Mouse (Mus musculus) intestine, postnatal 0 days (tissue): ENCODE measurements around the gene Ankfy1. TPM values are rescaled to one million over a fixed set of nuclear protein-coding genes. Genes with fewer than 3 reads are reported as not detected.

Source experiments
- ATAC-seq: fragments of 200-750 bp; cut with Nextera tagmentation; 2 replicates; pipeline ENCODE4 v1.8.0; 2017; ENCODE audit warnings: mild to moderate bottlenecking, moderate TSS enrichment, moderate library complexity
- H3K27ac ChIP-seq: fragments of 300-500 bp; sonication (generic); 2 replicates; pipeline ENCODE4 v1.5.1; 2014; ENCODE audit warnings: mild to moderate bottlenecking, low read depth, low read length, moderate library complexity
- H3K27me3 ChIP-seq: fragments of 300-500 bp; sonication (generic); replicated peaks from 2 replicates; pipeline ENCODE4 v1.6.1; 2014; ENCODE audit warnings: low read length, mixed read lengths; ENCODE audit not compliant: control insufficient read depth, insufficient read depth
- H3K36me3 ChIP-seq: fragments of 300-500 bp; sonication (generic); 2 replicates; pipeline ENCODE4 v1.6.1; 2014; ENCODE audit warnings: mild to moderate bottlenecking, moderate library complexity; ENCODE audit not compliant: control insufficient read depth, insufficient read depth
- H3K4me1 ChIP-seq: fragments of 300-500 bp; sonication (generic); replicated peaks from 2 replicates; pipeline ENCODE4 v1.6.1; 2014; ENCODE audit warnings: antibody characterized with exemption, low read length, mixed read lengths; ENCODE audit not compliant: control insufficient read depth, insufficient read depth
- H3K4me2 ChIP-seq: fragments of 300-500 bp; sonication (generic); replicated peaks from 2 replicates; pipeline ENCODE4 v1.6.1; 2014; ENCODE audit warnings: low read depth, mild to moderate bottlenecking, moderate library complexity
- H3K4me3 ChIP-seq: fragments of 300-500 bp; sonication (generic); 2 replicates; pipeline ENCODE4 v1.5.1; 2014; ENCODE audit warnings: low read depth, low read length
- H3K9ac ChIP-seq: fragments of 300-500 bp; sonication (generic); 2 replicates; pipeline ENCODE4 v1.6.1; 2014; ENCODE audit warnings: mild to moderate bottlenecking, low read depth, low read length
- H3K9me3 ChIP-seq: fragments of 300-500 bp; sonication (generic); 2 replicates; pipeline ENCODE4 v1.6.1; 2016; ENCODE audit warnings: mixed run types; ENCODE audit not compliant: control insufficient read depth
- CTCF ChIP-seq: sonication (generic); IDR thresholded peaks from 2 replicates; pipeline ENCODE4 v1.5.1; 2016; ENCODE audit warnings: low read depth, mild to moderate bottlenecking, control low read depth, antibody characterized with exemption, moderate library complexity
- whole genome bisulfite sequencing: fragments of 180-500 bp; shearing (Covaris S2); extraction: QIAGEN DNeasy Blood & Tissue Kit; methylation state at CpG from one replicate; pipeline ENCODE4 v1.1.7; 2014; 5-methylcytosine and 5-hydroxymethylcytosine counted together
- microRNA-seq: library from miRNA; unstranded; fragments of <30 nt; microRNA quantifications from one replicate; pipeline ENCODE4, GENCODE M21; 2016
- polyA plus RNA-seq: library from polyadenylated mRNA; unstranded; fragments of >200 nt; fragmentation: Nextera tagmentation; extraction: Ambion mirVana; gene quantifications from 2 replicates; pipeline ENCODE4 v1.2.1, GENCODE M21; 2015

Gene Ankfy1
- polyA plus RNA-seq, 1 experiment from 2014 or later = 8.3 TPM

- H3K9ac ChIP-seq = no peak overlapping the region
- no peak overlapping the region for H3K4me2 ChIP-seq
- H3K27ac ChIP-seq = no peak overlapping the region
- WGBS = 78% methylated on average over 2 of the region's 2 CpGs
- H3K4me1 ChIP-seq = no peaks in the 10 kb centered on the region
- no peaks in the 10 kb centered on the region for H3K27me3 ChIP-seq
- TF ChIP-seq CTCF = peak; percentile 49
- H3K36me3 ChIP-seq = peaks cover 3% of the 10 kb centered on the region
- no peak overlapping the region for H3K4me3 ChIP-seq
- no peak for ATAC-seq
- H3K9me3 ChIP-seq = no peaks in the 10 kb centered on the region
Observed at GRCm38 (mm10) chr11:72814188-72814587, 124.4 kb downstream of the Ankfy1 start.

GRCm38 (mm10) chr11:72816859-72817258 is 127.1 kb downstream of the Ankfy1 start:
- TF ChIP-seq CTCF = no peak
- WGBS = 79% methylated on average over 1 of the region's 1 CpGs

GRCm38 (mm10) chr11:72818067-72818466 is 128.3 kb downstream of the Ankfy1 start:
- no peaks in the 10 kb centered on the region for H3K4me1 ChIP-seq
- H3K27me3 ChIP-seq = no peaks in the 10 kb centered on the region
- no peak overlapping the region for H3K4me2 ChIP-seq
- peaks cover 26% of the 10 kb centered on the region for H3K36me3 ChIP-seq
- no peak overlapping the region for H3K4me3 ChIP-seq
- 90% methylated on average over 7 of the region's 7 CpGs for WGBS
- ATAC-seq = no peak
- no peak for TF ChIP-seq CTCF
- no peaks in the 10 kb centered on the region for H3K9me3 ChIP-seq
- H3K27ac ChIP-seq = no peak overlapping the region
- no peak overlapping the region for H3K9ac ChIP-seq

More at GRCm38 (mm10) chr11:72816859-72817258, 127.1 kb downstream of the Ankfy1 start:
- no peak for ATAC-seq
- no peak overlapping the region for H3K27ac ChIP-seq
- H3K4me2 ChIP-seq = no peak overlapping the region
- no peak overlapping the region for H3K9ac ChIP-seq
- no peak overlapping the region for H3K4me3 ChIP-seq
- H3K4me1 ChIP-seq = no peaks in the 10 kb centered on the region
- H3K9me3 ChIP-seq = no peaks in the 10 kb centered on the region
- H3K36me3 ChIP-seq = peaks cover 15% of the 10 kb centered on the region
- no peaks in the 10 kb centered on the region for H3K27me3 ChIP-seq

- peak; percentile 63; the same call in 1 of the 2 replicates for ATAC-seq
- no peaks in the 10 kb centered on the region for H3K9me3 ChIP-seq
- no peaks in the 10 kb centered on the region for H3K4me1 ChIP-seq
- H3K27me3 ChIP-seq = no peaks in the 10 kb centered on the region
- peaks cover 38% of the 10 kb centered on the region for H3K36me3 ChIP-seq
- WGBS = 63% methylated on average over 7 of the region's 7 CpGs
- H3K27ac ChIP-seq = no peak overlapping the region
- H3K4me2 ChIP-seq = no peak overlapping the region
- H3K9ac ChIP-seq = no peak overlapping the region
- no peak for TF ChIP-seq CTCF
- H3K4me3 ChIP-seq = no peak overlapping the region
Observed at GRCm38 (mm10) chr11:72821041-72821440, 131.2 kb downstream of the Ankfy1 start.

Small RNA genes lying within 50 kb of the gene (microRNA-seq; reads per million reads assigned to microRNA genes)
- gene Gm25678 = not detected

Other genes starting within 250 kb of the Ankfy1 start
- 37.3 and 40.7 TPM in 2 replicates for gene Mybbp1a, start 248.7 kb upstream of the Ankfy1 start, polyA plus RNA-seq
- 19.8 and 20.5 TPM in 2 replicates for gene Spns2, start 200.1 kb upstream of the Ankfy1 start, polyA plus RNA-seq
- gene Spns3, start 139.5 kb upstream of the Ankfy1 start, polyA plus RNA-seq = 11.1 and 12.2 TPM in 2 replicates
- 34.2 and 36.2 TPM in 2 replicates for gene Ube2g1, start 82.7 kb upstream of the Ankfy1 start, polyA plus RNA-seq
- gene Cyb5d2, start 106.1 kb downstream of the Ankfy1 start, polyA plus RNA-seq = 3.1 and 4.0 TPM in 2 replicates
- gene Zzef1, start 106.2 kb downstream of the Ankfy1 start, polyA plus RNA-seq = 13.9 and 17.6 TPM in 2 replicates